Comparison of ENCODE assay signal across 22 mouse cellular contexts in the genomic region with DNA sequence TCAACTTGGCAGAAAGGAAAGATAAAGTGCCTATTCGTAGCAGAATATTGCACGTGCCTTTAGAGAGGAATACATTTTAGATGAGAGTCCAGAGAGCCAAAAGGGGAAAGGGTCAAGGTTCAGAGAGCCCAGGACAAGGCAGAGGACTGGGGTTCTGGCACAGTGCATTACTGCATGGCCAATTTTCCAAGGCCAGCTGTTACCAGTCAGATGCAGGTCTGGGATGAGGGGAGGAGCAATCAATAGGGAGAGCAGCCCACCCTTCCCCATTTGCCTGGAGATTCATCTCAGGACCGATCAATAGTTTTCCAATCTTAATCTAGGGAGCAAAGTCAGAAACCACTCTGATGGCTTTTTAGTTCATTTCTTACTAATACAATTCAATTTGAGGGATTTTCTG. TPM values are rescaled to one million over a fixed set of nuclear protein-coding genes. Genes with fewer than 3 reads are reported as not detected.
DNase-seq lines count a peak whose midpoint lies in the region; ATAC-seq and TF ChIP-seq lines count a peak whose summit lies in the region.
"Had no signal": no experiment of that assay in that cellular context is flagged by ENCODE, and none has a peak within 500 bp of the region (broad histone marks: within the 10 kb centered on the region; RNA-seq: fewer than 3 reads in every experiment).

No protein-coding gene starts in this region.

- no peak overlapping the region for H3K4me2 ChIP-seq in hindbrain, embryonic 11.5 days (replicated peaks; ENCODE audit: low read depth, low read length)
- no peak overlapping the region for H3K4me2 ChIP-seq in hindbrain, postnatal 0 days (ENCODE audit: low read depth, low read length)
- no peak overlapping the region for H3K4me2 ChIP-seq in kidney, embryonic 14.5 days (replicated peaks; ENCODE audit: low read depth, low read length)
- H3K4me2 ChIP-seq in liver, embryonic 12.5 days, result no peak overlapping the region
- H3K4me2 ChIP-seq in midbrain, embryonic 11.5 days, result no peak overlapping the region
- H3K4me2 ChIP-seq in midbrain, embryonic 15.5 days, result no peak overlapping the region

- H3K4me3 ChIP-seq in hindbrain, embryonic 11.5 days (ENCODE audit: low read depth, low read length), result no peak overlapping the region
- H3K4me3 ChIP-seq in hindbrain, postnatal 0 days (ENCODE audit: low read length), result no peak overlapping the region
- no peak overlapping the region for H3K4me3 ChIP-seq in kidney, adult 2 months (ENCODE audit: insufficient read depth, low read depth, low read length)
- H3K4me3 ChIP-seq in kidney, embryonic 14.5 days (ENCODE audit: low read length), result no peak overlapping the region
- H3K4me3 ChIP-seq in liver, adult 2 months (ENCODE audit: insufficient read depth, low read depth, low read length), result no peak overlapping the region
- no peak overlapping the region for H3K4me3 ChIP-seq in liver, embryonic 12.5 days
- no peak overlapping the region for H3K4me3 ChIP-seq in midbrain, embryonic 11.5 days (ENCODE audit: low read depth, low read length)
- no peak overlapping the region for H3K4me3 ChIP-seq in midbrain, embryonic 15.5 days

- H3K9me3 ChIP-seq in hindbrain, embryonic 11.5 days (ENCODE audit: control insufficient read depth, low read length), result no peaks in the 10 kb centered on the region
- H3K9me3 ChIP-seq in hindbrain, postnatal 0 days (ENCODE audit: low read length), result no peaks in the 10 kb centered on the region
- H3K9me3 ChIP-seq in kidney, embryonic 14.5 days (ENCODE audit: control insufficient read depth, low read length), result no peaks in the 10 kb centered on the region
- no peaks in the 10 kb centered on the region for H3K9me3 ChIP-seq in liver, embryonic 12.5 days (replicated peaks)
- H3K9me3 ChIP-seq in midbrain, embryonic 11.5 days (ENCODE audit: control insufficient read depth, low read length), result no peaks in the 10 kb centered on the region
- H3K9me3 ChIP-seq in midbrain, embryonic 15.5 days, result no peaks in the 10 kb centered on the region
- H3K9me3 ChIP-seq: G1E had no signal

- 67% methylated on average over 3 of the region's 3 CpGs for WGBS in hindbrain, embryonic 11.5 days
- WGBS in hindbrain, postnatal 0 days, result 80% methylated on average over 3 of the region's 3 CpGs
- 63% methylated on average over 3 of the region's 3 CpGs for WGBS in kidney, adult 2 months
- 75% methylated on average over 3 of the region's 3 CpGs for WGBS in kidney, embryonic 14.5 days
- 46% methylated on average over 3 of the region's 3 CpGs for WGBS in liver, adult 2 months
- WGBS in liver, embryonic 12.5 days (ENCODE audit: insufficient replicate concordance), result 54% methylated on average over 3 of the region's 3 CpGs
- WGBS in midbrain, embryonic 11.5 days, result 81% methylated on average over 3 of the region's 3 CpGs
- WGBS in midbrain, embryonic 15.5 days, result 75% methylated on average over 3 of the region's 3 CpGs

- no peak overlapping the region for H3K9ac ChIP-seq in hindbrain, embryonic 11.5 days (ENCODE audit: low read depth, low read length)
- H3K9ac ChIP-seq in hindbrain, postnatal 0 days (replicated peaks; ENCODE audit: low read length), result no peak overlapping the region
- H3K9ac ChIP-seq in kidney, embryonic 14.5 days (ENCODE audit: low read depth, low read length), result no peak overlapping the region
- no peak overlapping the region for H3K9ac ChIP-seq in liver, adult 2 months (ENCODE audit: low read depth, low read length)
- no peak overlapping the region for H3K9ac ChIP-seq in liver, embryonic 12.5 days
- H3K9ac ChIP-seq in midbrain, embryonic 11.5 days (ENCODE audit: low read length), result no peak overlapping the region
- H3K9ac ChIP-seq in midbrain, embryonic 15.5 days, result no peak overlapping the region

- H3K27ac ChIP-seq in hindbrain, embryonic 11.5 days (ENCODE audit: low read depth, low read length), result no peak overlapping the region
- H3K27ac ChIP-seq in hindbrain, postnatal 0 days, result no peak overlapping the region
- no peak overlapping the region for H3K27ac ChIP-seq in kidney, adult 2 months (ENCODE audit: insufficient read depth, low read depth, low read length)
- no peak overlapping the region for H3K27ac ChIP-seq in kidney, embryonic 14.5 days (ENCODE audit: low read depth, low read length)
- H3K27ac ChIP-seq in liver, adult 2 months (replicated peaks; ENCODE audit: insufficient read depth, low read depth, low read length), result no peak overlapping the region
- H3K27ac ChIP-seq in liver, embryonic 12.5 days, result no peak overlapping the region
- H3K27ac ChIP-seq in midbrain, embryonic 11.5 days (ENCODE audit: low read depth, low read length), result no peak overlapping the region
- no peak overlapping the region for H3K27ac ChIP-seq in midbrain, embryonic 15.5 days

- H3K27me3 ChIP-seq in hindbrain, embryonic 11.5 days (ENCODE audit: control insufficient read depth, insufficient read depth, low read length), result no peaks in the 10 kb centered on the region
- H3K27me3 ChIP-seq in hindbrain, postnatal 0 days (ENCODE audit: insufficient read depth, low read length), result no peaks in the 10 kb centered on the region
- H3K27me3 ChIP-seq in kidney, adult 2 months (replicated peaks; ENCODE audit: control insufficient read depth, insufficient read depth, low read length), result no peaks in the 10 kb centered on the region
- no peaks in the 10 kb centered on the region for H3K27me3 ChIP-seq in kidney, embryonic 14.5 days (ENCODE audit: control insufficient read depth, insufficient read depth, low read length)
- H3K27me3 ChIP-seq in liver, adult 2 months (ENCODE audit: control insufficient read depth, insufficient read depth, low read length), result no peaks in the 10 kb centered on the region
- peaks cover 15% of the 10 kb centered on the region for H3K27me3 ChIP-seq in liver, embryonic 12.5 days (replicated peaks)
- no peaks in the 10 kb centered on the region for H3K27me3 ChIP-seq in midbrain, embryonic 11.5 days (ENCODE audit: control insufficient read depth, insufficient read depth, low read length)
- no peaks in the 10 kb centered on the region for H3K27me3 ChIP-seq in midbrain, embryonic 15.5 days (replicated peaks)
- H3K27me3 ChIP-seq: CH12.LX had no signal

- H3K79me2 ChIP-seq in liver, adult 2 months (ENCODE audit: control insufficient read depth, insufficient read depth, low read length), result no peaks in the 10 kb centered on the region

- H3K4me1 ChIP-seq in hindbrain, embryonic 11.5 days (replicated peaks; ENCODE audit: control insufficient read depth, insufficient read depth, low read length), result no peaks in the 10 kb centered on the region
- no peaks in the 10 kb centered on the region; the same call in 1 of the 2 replicates for H3K4me1 ChIP-seq in hindbrain, postnatal 0 days (ENCODE audit: insufficient read depth, low read length)
- peaks cover 4% of the 10 kb centered on the region; the same call in 1 of the 2 replicates for H3K4me1 ChIP-seq in kidney, adult 2 months (ENCODE audit: control insufficient read depth, insufficient read depth, low read length)
- H3K4me1 ChIP-seq in kidney, embryonic 14.5 days (ENCODE audit: control insufficient read depth, insufficient read depth, low read length), result no peaks in the 10 kb centered on the region
- H3K4me1 ChIP-seq in liver, adult 2 months (ENCODE audit: control insufficient read depth, insufficient read depth, low read length), result no peaks in the 10 kb centered on the region
- no peaks in the 10 kb centered on the region for H3K4me1 ChIP-seq in liver, embryonic 12.5 days
- no peaks in the 10 kb centered on the region for H3K4me1 ChIP-seq in midbrain, embryonic 11.5 days (ENCODE audit: control insufficient read depth, insufficient read depth, low read length)
- H3K4me1 ChIP-seq in midbrain, embryonic 15.5 days, result no peaks in the 10 kb centered on the region

- TF ChIP-seq POLR2A in kidney, adult 2 months (IDR thresholded peaks at IDR 0.05; ENCODE audit: low read depth, low read length), result no peak
- no peak for TF ChIP-seq POLR2A in liver, adult 2 months (IDR thresholded peaks at IDR 0.05; ENCODE audit: extremely low read depth, insufficient read depth, low read length)

- no peak for DNase-seq in hindbrain, embryonic 11.5 days (ENCODE audit: low spot score)
- DNase-seq in hindbrain, postnatal 0 days (ENCODE audit: low spot score), result no peak
- peak; percentile 11 for DNase-seq in kidney, adult 2 months
- DNase-seq in liver, adult 2 months (ENCODE audit: extremely low read depth, low read depth, low spot score), result peak; percentile 22
- DNase-seq in midbrain, embryonic 11.5 days (ENCODE audit: low spot score, missing footprints), result no peak
- DNase-seq: adrenal gland, adult 2 months; adrenal gland, adult 8-10 months; adrenal gland, postnatal 10 days; adrenal gland, postnatal 14 days; adrenal gland, postnatal 25 days; adrenal gland, postnatal 36 days; B cell, adult 2 months; cerebellum, adult 11 months; cerebellum, adult 11-12 months had no signal

- ATAC-seq in hindbrain, embryonic 11.5 days (ENCODE audit: low FRiP score), result 0 out of 2 replicates have a peak, but pooled peaks have one; percentile 64
- no peak for ATAC-seq in hindbrain, postnatal 0 days
- no peak for ATAC-seq in kidney, embryonic 14.5 days (ENCODE audit: low FRiP score, low TSS enrichment)
- ATAC-seq in liver, embryonic 12.5 days, result no peak
- ATAC-seq in midbrain, embryonic 11.5 days (ENCODE audit: low FRiP score), result peak; percentile 55; the same call in 1 of the 2 replicates
- ATAC-seq in midbrain, embryonic 15.5 days (replicated peaks), result no peak
- ATAC-seq: activated CD4-positive, CD25-positive, alpha-beta regulatory T cell, adult 4 months; CD4-positive, CD25-positive, alpha-beta regulatory T cell, adult 4 months; Patski had no signal

- no peak for TF ChIP-seq CTCF in hindbrain, postnatal 0 days (IDR thresholded peaks at IDR 0.05; ENCODE audit: low read depth)
- no peak for TF ChIP-seq CTCF in kidney, adult 2 months (conservative IDR thresholded peaks at IDR 0.05; ENCODE audit: insufficient read depth, insufficient read length, low read depth, low read length)
- no peak for TF ChIP-seq CTCF in liver, adult 2 months (IDR thresholded peaks at IDR 0.05; ENCODE audit: low read depth, low read length)

- H3K36me3 ChIP-seq in hindbrain, embryonic 11.5 days (ENCODE audit: control insufficient read depth, insufficient read depth, low read length), result no peaks in the 10 kb centered on the region
- H3K36me3 ChIP-seq in hindbrain, postnatal 0 days (ENCODE audit: insufficient read depth, low read length), result no peaks in the 10 kb centered on the region
- H3K36me3 ChIP-seq in kidney, adult 2 months (ENCODE audit: control insufficient read depth, insufficient read depth, low read length), result no peaks in the 10 kb centered on the region
- no peaks in the 10 kb centered on the region for H3K36me3 ChIP-seq in kidney, embryonic 14.5 days (ENCODE audit: control insufficient read depth, insufficient read depth, low read length)
- no peaks in the 10 kb centered on the region for H3K36me3 ChIP-seq in liver, adult 2 months (ENCODE audit: control insufficient read depth, insufficient read depth, low read length)
- H3K36me3 ChIP-seq in liver, embryonic 12.5 days, result no peaks in the 10 kb centered on the region
- H3K36me3 ChIP-seq in midbrain, embryonic 11.5 days (ENCODE audit: control insufficient read depth, insufficient read depth, low read length), result no peaks in the 10 kb centered on the region
- H3K36me3 ChIP-seq in midbrain, embryonic 15.5 days (replicated peaks), result no peaks in the 10 kb centered on the region
- H3K36me3 ChIP-seq: G1E had no signal

RNA-seq across cellular contexts. Expression of gene Dars, which starts 35.0 kb away (rescaled TPM):
- polyA plus RNA-seq in hindbrain, embryonic 11.5 days (2014; fragmentation: Nextera tagmentation; extraction: Ambion mirVana), result 151 and 159 TPM in 2 replicates
- total RNA-seq in hindbrain, postnatal 0 days (2014; rRNA removed), result 53.8 and 64.0 TPM in 2 replicates
- 130 and 139 TPM in 2 replicates for polyA plus RNA-seq in hindbrain, postnatal 0 days (2015; fragmentation: Nextera tagmentation; extraction: Ambion mirVana)
- 16.7 and 21.9 TPM in 2 replicates for polyA plus RNA-seq in kidney, adult 2 months (2012; rRNA removed)
- polyA plus RNA-seq in kidney, embryonic 14.5 days (2014; fragmentation: Nextera tagmentation; extraction: Ambion mirVana), result 108 and 150 TPM in 2 replicates
- total RNA-seq in liver, adult 2 months (2014; rRNA removed), result 81.0 and 104 TPM in 2 replicates
- 12.6 and 14.7 TPM in 2 replicates for polyA plus RNA-seq in liver, adult 2 months (2012; rRNA removed)
- 161 and 166 TPM in 2 replicates for polyA plus RNA-seq in liver, embryonic 12.5 days (2016; fragmentation: Nextera tagmentation; extraction: Ambion mirVana)
- 126 and 148 TPM in 2 replicates for polyA plus RNA-seq in midbrain, embryonic 11.5 days (2014; fragmentation: Nextera tagmentation; extraction: Ambion mirVana)
- 105 and 106 TPM in 2 replicates for polyA plus RNA-seq in midbrain, embryonic 15.5 days (2015; fragmentation: Nextera tagmentation; extraction: Ambion mirVana)

Comparison
In these comparisons a context has a peak if more than half of its experiments do, and no peak if none do; other contexts are left out.
1. ATAC-seq: peak in hindbrain, embryonic 11.5 days (single experiment) and midbrain, embryonic 11.5 days (single experiment); none in hindbrain, postnatal 0 days (single experiment), kidney, embryonic 14.5 days (single experiment), liver, embryonic 12.5 days (single experiment) and midbrain, embryonic 15.5 days (single experiment).
2. DNase-seq: peak in kidney, adult 2 months (single experiment) and liver, adult 2 months (single experiment); none in hindbrain, embryonic 11.5 days (single experiment), hindbrain, postnatal 0 days (single experiment) and midbrain, embryonic 11.5 days (single experiment).